Mouse (Mus musculus) layer of hippocampus, adult 8-10 months (tissue): ENCODE results near the gene Tmem211. TPM values are rescaled to one million over a fixed set of nuclear protein-coding genes. Genes with fewer than 3 reads are reported as not detected.

Experiments used
- DNase-seq, 2 experiments: peaks; one replicate each; pipeline ENCODE4 v3.0.0; 2022; ENCODE audit warnings: low spot score in 2 of 2
- total RNA-seq, 4 experiments: library from RNA; stranded (reverse); gene quantifications; 2 replicates each; pipeline ENCODE4 v1.2.4; 2022

Gene Tmem211
- total RNA-seq, 4 experiments from 2014 or later = not detected

- peak; percentile 74 to 77 for DNase-seq
Observed at GRCm38 (mm10) chr5:113271207-113271811, 44.6 kb downstream of the Tmem211 start.

GRCm38 (mm10) chr5:113275839-113276238 is 49.1 kb downstream of the Tmem211 start:
- DNase-seq = no peak

- DNase-seq = no peak
Observed at GRCm38 (mm10) chr5:113280138-113280856, 53.6 kb downstream of the Tmem211 start.

- DNase-seq = no peak
Observed at GRCm38 (mm10) chr5:113281557-113281956, 54.8 kb downstream of the Tmem211 start.

GRCm38 (mm10) chr5:113283726-113284125 is 57.0 kb downstream of the Tmem211 start:
- no peak for DNase-seq

- DNase-seq = no peak
Observed at GRCm38 (mm10) chr5:113285541-113285940, 58.8 kb downstream of the Tmem211 start.

GRCm38 (mm10) chr5:113286048-113286447 is 59.3 kb downstream of the Tmem211 start:
- no peak for DNase-seq

- DNase-seq = peak in 1 of 2 experiments; percentile 68
Observed at GRCm38 (mm10) chr5:113286591-113287520, 60.1 kb downstream of the Tmem211 start.

- DNase-seq = no peak
Observed at GRCm38 (mm10) chr5:113287762-113288161, 61.1 kb downstream of the Tmem211 start.

GRCm38 (mm10) chr5:113288490-113288889 is 61.8 kb downstream of the Tmem211 start:
- no peak for DNase-seq

Other genes with a start within 250 kb of the Tmem211 start
- 100 to 1,000 TPM in 1 of 4 experiments, 10 to 100 TPM in 3; 72.2 to 102 (median 84.2) TPM for gene Grk3, start 211.1 kb upstream of the Tmem211 start, total RNA-seq
- not detected for gene Crybb2, start 156.8 kb upstream of the Tmem211 start, total RNA-seq
- gene Crybb3, start 145.3 kb upstream of the Tmem211 start, total RNA-seq = 1 to 10 TPM; 1.7 to 3.1 (median 2.0) TPM
- gene 2900026A02Rik, start 5.7 kb upstream of the Tmem211 start, total RNA-seq = 10 to 100 TPM; 56.0 to 66.0 (median 61.1) TPM
- gene Sgsm1, start 83.9 kb downstream of the Tmem211 start, total RNA-seq = 100 to 1,000 TPM in 1 of 4 experiments, 10 to 100 TPM in 3; 77.8 to 102 (median 87.4) TPM
- not detected for gene Aym1, start 130.4 kb downstream of the Tmem211 start, total RNA-seq